Mouse (Mus musculus) spleen, postnatal 0 days (tissue): ENCODE measurements around the gene Pkib. TPM values are rescaled to one million over a fixed set of nuclear protein-coding genes. Genes with fewer than 3 reads are reported as not detected.

Source experiments
- polyA plus RNA-seq: library from polyadenylated mRNA; unstranded; fragments of >200 nt; fragmentation: Nextera tagmentation; extraction: Ambion mirVana; gene quantifications from 2 replicates; pipeline ENCODE4 v1.2.1, GENCODE M21; 2015

Pkib gene
- polyA plus RNA-seq: 3.1 and 5.4 TPM in 2 replicates

DNA sequence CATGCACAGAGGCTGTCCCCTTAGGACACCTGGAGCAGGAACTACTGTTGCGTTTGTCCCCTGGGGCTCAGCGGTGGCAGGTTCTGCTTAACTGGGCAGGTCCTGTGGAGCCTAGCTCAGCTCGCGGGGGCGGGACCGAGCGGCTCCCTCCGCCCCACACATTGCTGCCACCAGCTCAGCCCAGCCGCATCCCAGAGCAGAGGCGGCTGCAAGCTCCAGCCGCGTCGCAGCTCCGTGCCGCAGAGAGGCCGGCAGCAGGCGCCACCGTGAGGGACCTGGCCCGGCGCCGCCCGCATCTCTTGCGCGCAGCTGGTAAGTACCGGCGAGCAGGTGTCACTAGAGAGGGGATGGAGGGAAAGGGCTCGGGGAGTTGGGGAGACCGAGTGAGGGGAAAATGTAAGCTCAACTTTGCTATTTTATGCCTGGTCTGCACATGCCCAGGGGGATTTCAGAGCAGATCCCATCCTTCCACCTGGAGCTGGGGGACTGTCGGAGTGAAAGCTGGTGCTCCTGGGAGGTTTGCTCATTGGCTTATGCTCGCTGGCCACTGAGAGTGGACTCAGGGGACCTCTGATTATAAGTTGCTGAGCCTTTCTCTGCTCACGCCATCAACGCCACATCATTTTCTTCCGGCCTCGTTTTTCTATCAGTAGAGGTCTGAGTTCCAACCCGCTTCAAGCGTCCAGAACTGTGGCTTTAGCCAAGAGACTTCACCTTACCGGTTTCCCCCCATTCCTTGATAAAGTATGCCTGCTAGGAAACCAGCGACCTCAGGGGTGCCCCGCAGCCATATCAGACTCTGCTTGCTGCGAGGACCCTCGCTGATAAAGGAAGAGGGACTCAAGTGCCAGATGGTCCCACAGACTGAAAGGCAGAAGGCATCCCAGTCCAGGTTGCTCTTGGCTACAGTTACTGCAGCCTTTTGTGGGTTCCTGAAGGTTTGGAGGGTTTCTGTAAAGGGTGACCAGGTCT lies at the start of gene Pkib:
TSS of gene Pkib (plus strand) at position 86 of the 972 bp plus-strand sequence.

DNA sequence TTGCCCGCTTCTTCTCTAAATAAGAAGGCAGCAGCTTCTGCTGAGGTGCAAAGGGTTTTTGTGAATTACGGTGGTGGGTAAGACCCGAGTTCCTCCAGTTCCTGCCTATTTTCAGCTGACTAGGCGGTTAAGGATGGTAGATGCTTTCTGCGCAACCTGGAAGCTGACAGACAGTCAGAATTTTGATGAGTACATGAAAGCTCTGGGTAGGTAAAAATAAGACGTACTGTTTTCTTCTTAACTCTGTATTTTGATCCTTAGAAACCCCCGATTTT lies 153.0 kb downstream of the Pkib start, which contains the start of gene Fabp7:
TSS of gene Fabp7 (plus strand) at position 6 of the 275 bp plus-strand sequence.

Other genes with a start within 250 kb of the Pkib start
- 7.4 and 9.2 TPM in 2 replicates for gene Hsf2, start 145.6 kb upstream of the Pkib start, polyA plus RNA-seq
- 55.4 and 59.6 TPM in 2 replicates for gene Serinc1, start 99.5 kb upstream of the Pkib start, polyA plus RNA-seq
- gene Fabp7, start 152.9 kb downstream of the Pkib start, polyA plus RNA-seq: 10.4 and 12.6 TPM in 2 replicates
- gene Smpdl3a, start 162.4 kb downstream of the Pkib start, polyA plus RNA-seq: 31.4 and 37.0 TPM in 2 replicates